Mouse (Mus musculus) intestine, embryonic 16.5 days (tissue): ENCODE measurements at regions not wholly inside any gene's neighbourhood (a gene's known extent, or its start where the extent isn't known, plus 50 kb on each side); places are given as distances from the start of the nearest gene placed in this dataset.

Experiments
- ATAC-seq: fragments of 200-750 bp; cut with Nextera tagmentation; 2 replicates; pipeline ENCODE4 v1.8.0; 2017; ENCODE audit warnings: moderate TSS enrichment, moderate library complexity
- H3K27ac ChIP-seq: fragments of 300-500 bp; sonication (generic); 2 replicates; pipeline ENCODE4 v1.5.1; 2014; ENCODE audit warnings: mild to moderate bottlenecking, low read length
- H3K27me3 ChIP-seq: fragments of 300-500 bp; sonication (generic); replicated peaks from 2 replicates; pipeline ENCODE4 v1.6.1; 2014; ENCODE audit warnings: low read length, control low read depth, mixed read lengths; ENCODE audit not compliant: control insufficient read depth, insufficient read depth
- H3K36me3 ChIP-seq: fragments of 300-500 bp; sonication (generic); 2 replicates; pipeline ENCODE4 v1.6.1; 2014; ENCODE audit warnings: low read length, control low read depth; ENCODE audit not compliant: control insufficient read depth, insufficient read depth
- H3K4me1 ChIP-seq: fragments of 300-500 bp; sonication (generic); 2 replicates; pipeline ENCODE4 v1.6.1; 2014; ENCODE audit warnings: low read length, control low read depth, mixed read lengths; ENCODE audit not compliant: control insufficient read depth, insufficient read depth
- H3K4me2 ChIP-seq: fragments of 300-500 bp; sonication (generic); 2 replicates; pipeline ENCODE4 v1.6.1; 2014; ENCODE audit warnings: low read depth, low read length, control low read depth
- H3K4me3 ChIP-seq: fragments of 300-500 bp; sonication (generic); 2 replicates; pipeline ENCODE4 v1.5.1; 2014; ENCODE audit warnings: mild to moderate bottlenecking, low read length
- H3K9ac ChIP-seq: fragments of 300-500 bp; sonication (generic); 2 replicates; pipeline ENCODE4 v1.6.1; 2014; ENCODE audit warnings: low read depth, low read length
- H3K9me3 ChIP-seq: fragments of 300-500 bp; sonication (generic); 2 replicates; pipeline ENCODE4 v1.6.1; 2016; ENCODE audit warnings: low read length, control low read depth; ENCODE audit not compliant: control insufficient read depth
- WGBS: fragments of 180-500 bp; shearing (Covaris S2); extraction: QIAGEN DNeasy Blood & Tissue Kit; methylation state at CpG from one replicate; pipeline ENCODE4 v1.1.7; 2014; 5-methylcytosine and 5-hydroxymethylcytosine counted together

DNA sequence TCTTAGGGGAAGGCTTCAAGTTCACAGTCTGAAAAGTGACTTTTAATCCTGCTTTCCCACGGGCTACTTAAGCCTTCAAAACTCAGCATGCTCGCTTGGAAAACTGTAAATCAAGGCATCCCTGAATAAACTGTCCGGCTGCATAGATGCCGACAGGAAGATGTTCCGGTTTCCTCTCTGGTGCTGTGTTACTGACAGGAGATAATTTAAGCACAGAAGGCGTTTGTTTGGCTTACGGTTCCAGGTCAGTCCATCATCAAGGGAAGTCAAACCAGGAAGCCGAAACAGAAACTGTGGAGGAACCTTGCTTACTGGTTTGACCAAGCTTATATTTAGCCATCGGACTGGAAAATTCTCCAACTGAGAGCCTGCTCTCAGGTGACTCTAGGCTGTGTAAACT is 52.6 kb upstream of the Prkcq start:
- H3K4me3 ChIP-seq: no peak overlapping the region
- 45% methylated on average over 9 of the region's 9 CpGs for WGBS
- no peaks in the 10 kb centered on the region for H3K27me3 ChIP-seq
- ATAC-seq: no peak
- H3K4me2 ChIP-seq: no peak overlapping the region
- no peaks in the 10 kb centered on the region for H3K36me3 ChIP-seq
- H3K9me3 ChIP-seq: no peaks in the 10 kb centered on the region
- no peak overlapping the region for H3K9ac ChIP-seq
- no peak overlapping the region for H3K27ac ChIP-seq
- no peaks in the 10 kb centered on the region for H3K4me1 ChIP-seq
